Mouse (Mus musculus): ENCODE data around the gene Nrros. TPM values are rescaled to one million over a fixed set of nuclear protein-coding genes. Genes with fewer than 3 reads are reported as not detected.

Nrros gene
- 275 to 293 TPM (median 287 TPM) in 4 replicates for total RNA-seq (2023; ENCODE audit: inconsistent age)

DNA sequence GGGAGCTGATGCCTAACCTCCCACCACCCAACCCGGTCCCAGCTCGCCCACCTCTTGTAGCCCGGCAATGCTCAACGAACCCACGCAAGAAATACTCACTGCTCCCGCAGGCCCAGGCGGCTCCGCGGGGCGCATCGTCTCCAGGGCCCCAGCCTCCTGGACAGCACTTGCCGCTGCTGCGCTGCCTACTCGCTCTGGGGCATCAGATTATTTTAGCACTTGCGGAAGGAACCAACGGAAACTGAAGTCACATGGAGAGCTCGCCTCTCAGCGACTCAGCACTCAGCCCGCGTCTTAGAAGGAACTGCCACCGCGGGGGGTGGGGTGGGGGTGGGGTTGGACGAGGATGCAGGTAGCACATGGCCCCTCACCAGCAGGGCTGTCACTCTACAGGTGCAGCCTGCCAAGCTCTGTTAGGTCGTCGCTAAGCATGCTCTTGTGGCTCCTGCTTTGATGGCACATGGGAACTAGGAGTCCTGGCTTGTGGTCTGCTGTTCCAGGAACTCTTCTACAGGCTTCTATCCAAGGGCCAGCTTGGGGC is at the start of gene Nrros:
Gene Nrros, minus strand, starts transcription at position 314 of the 541 bp plus-strand sequence.

DNA sequence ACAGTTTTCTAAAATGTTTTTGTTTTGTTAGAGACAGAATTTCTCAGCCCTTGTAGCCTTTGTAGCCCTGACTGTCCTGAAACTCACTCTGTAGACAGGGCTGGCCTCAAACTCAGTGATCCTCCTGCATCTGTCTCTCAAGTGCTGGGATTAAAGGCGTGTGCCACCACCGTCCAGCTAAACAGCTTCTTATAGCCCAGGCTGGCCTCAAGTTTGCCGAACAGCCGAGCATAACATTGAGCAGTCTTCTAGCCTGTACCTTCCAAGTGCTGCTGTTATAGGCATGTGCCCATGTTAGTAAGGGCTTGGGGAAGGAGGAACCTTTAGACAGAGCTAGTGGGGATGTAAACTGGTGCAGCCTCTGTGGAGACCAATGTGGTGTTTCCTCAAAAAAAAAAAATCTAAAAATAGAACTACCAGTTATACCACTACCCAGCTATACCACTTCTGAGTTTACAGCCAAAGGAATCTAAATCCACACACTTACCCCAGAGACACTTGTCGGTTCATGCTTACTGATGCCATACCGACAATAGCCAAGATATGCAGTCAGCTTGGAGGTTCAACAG is 14.0 kb upstream of the Nrros start, which contains the start of gene Bex6:
Gene Bex6, plus strand, starts transcription at position 491 of the 569 bp plus-strand sequence.

DNA sequence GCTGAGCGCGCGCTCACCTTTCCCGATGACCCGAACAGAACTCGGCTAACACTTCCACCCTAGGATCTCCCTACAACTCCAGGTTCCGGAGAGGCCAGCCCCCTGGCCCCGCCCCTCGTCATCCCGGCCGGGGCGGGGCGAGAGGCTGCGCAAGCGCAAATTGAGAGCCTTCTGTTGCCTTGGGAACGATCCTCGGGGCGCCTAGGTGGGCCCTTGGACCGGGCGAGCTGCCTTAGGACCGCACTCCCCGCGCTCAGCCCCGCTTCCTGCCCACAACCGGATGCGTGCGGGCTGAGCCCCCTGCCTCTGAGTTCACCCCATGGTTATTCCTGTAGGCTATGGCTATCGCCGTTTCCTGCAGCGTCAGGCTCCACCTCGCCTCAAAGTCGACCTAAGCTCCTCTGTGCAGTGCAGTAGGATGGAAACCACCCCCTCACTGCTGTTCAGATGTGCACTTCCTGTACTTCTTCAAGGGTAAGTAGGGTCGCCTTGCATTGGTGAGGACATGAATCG is 65.7 kb downstream of the Nrros start, which contains the start of the genes Pigx and Cep19:
Gene Pigx, minus strand, starts transcription at position 103 of the 513 bp plus-strand sequence.
Gene Cep19, plus strand, starts transcription at position 163 of the 513 bp plus-strand sequence.

Other genes with a start within 250 kb of the Nrros start
- gene Pigz, start 231.7 kb downstream of the Nrros start, total RNA-seq (2023; ENCODE audit: inconsistent age), result not detected in 4 replicates
- gene 0610012G03Rik, start 217.1 kb downstream of the Nrros start, total RNA-seq (2023; ENCODE audit: inconsistent age), result 15.9 to 18.1 TPM (median 17.3 TPM) in 4 replicates
- 19.9 to 26.7 TPM (median 23.3 TPM) in 4 replicates for gene Ncbp2, start 217.1 kb downstream of the Nrros start, total RNA-seq (2023; ENCODE audit: inconsistent age)
- gene Senp5, start 162.3 kb downstream of the Nrros start, total RNA-seq (2023; ENCODE audit: inconsistent age), result 28.7 to 33.9 TPM (median 29.8 TPM) in 4 replicates
- 75.2 to 82.6 TPM (median 81.7 TPM) in 4 replicates for gene Pak2, start 86.3 kb downstream of the Nrros start, total RNA-seq (2023; ENCODE audit: inconsistent age)
- 22.4 to 32.2 TPM (median 28.8 TPM) in 4 replicates for gene Pigx, start 65.9 kb downstream of the Nrros start, total RNA-seq (2023; ENCODE audit: inconsistent age)
- 3.6 to 6.2 TPM (median 4.4 TPM) in 4 replicates for gene Cep19, start 65.8 kb downstream of the Nrros start, total RNA-seq (2023; ENCODE audit: inconsistent age)
- gene Bex6, start 14.2 kb upstream of the Nrros start, total RNA-seq (2023; ENCODE audit: inconsistent age), result not detected in 4 replicates
- 8.8 to 10.3 TPM (median 9.9 TPM) in 4 replicates for gene Fbxo45, start 81.6 kb upstream of the Nrros start, total RNA-seq (2023; ENCODE audit: inconsistent age)
- gene Wdr53, start 81.6 kb upstream of the Nrros start, total RNA-seq (2023; ENCODE audit: inconsistent age), result 8.6 to 14.0 TPM (median 12.9 TPM) in 4 replicates
- gene Smco1, start 105.9 kb upstream of the Nrros start, total RNA-seq (2023; ENCODE audit: inconsistent age), result 0.48 to 0.99 TPM (median 0.68 TPM) in 4 replicates
- gene Rnf168, start 111.9 kb upstream of the Nrros start, total RNA-seq (2023; ENCODE audit: inconsistent age), result 12.8 to 17.4 TPM (median 14.9 TPM) in 4 replicates
- gene Ubxn7, start 166.7 kb upstream of the Nrros start, total RNA-seq (2023; ENCODE audit: inconsistent age), result 60.9 to 71.7 TPM (median 68.2 TPM) in 4 replicates
- 0.42 TPM in 1 of 4 replicates, not detected in the others for gene Tm4sf19, start 234.9 kb upstream of the Nrros start, total RNA-seq (2023; ENCODE audit: inconsistent age)

Measured in B cell, adult (primary cell).